Mouse (Mus musculus): ENCODE measurements around the gene Cryzl2.

Cryzl2 gene

DNA sequence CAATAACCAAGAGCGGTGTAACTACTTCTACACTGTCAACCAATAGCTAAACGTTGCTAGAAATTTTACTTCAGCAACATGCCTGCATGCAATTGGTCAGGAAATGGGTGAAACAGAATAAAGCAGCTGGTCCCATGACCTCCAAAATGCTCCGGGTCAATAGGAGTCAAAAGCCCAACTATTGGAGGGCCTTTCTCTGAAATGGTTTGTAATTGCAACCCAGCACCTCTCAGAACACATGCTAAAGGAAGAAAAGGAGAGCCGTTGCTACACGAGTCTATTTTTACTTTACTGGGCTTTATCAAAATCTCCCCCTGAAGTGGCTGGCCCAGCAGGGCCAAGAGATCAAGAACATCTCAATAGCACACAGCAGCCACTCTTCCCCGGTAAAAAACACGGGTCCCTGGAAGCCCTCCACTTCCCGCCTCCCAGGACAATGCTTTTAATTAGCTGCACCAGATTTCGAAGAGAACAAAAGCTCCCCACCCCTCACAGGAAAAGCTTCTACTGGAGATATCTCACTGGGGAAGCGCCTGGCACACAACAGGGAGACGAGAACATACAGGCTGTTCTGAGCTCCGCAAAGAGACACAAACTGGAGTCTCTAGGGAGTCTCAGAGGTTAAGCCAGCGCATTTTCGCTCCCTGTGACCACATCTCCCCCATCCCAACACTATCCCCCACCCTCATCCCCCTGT lies 15.2 kb upstream of the Cryzl2 start:
- in situ Hi-C loops (cut with MboI, MseI), result no loop called here

- in situ Hi-C loops (cut with MboI, MseI), result no loop called here
Measured at GRCm38 (mm10) chr1:157443723-157444561, 14.4 kb upstream of the Cryzl2 start.

- in situ Hi-C loops (cut with MboI, MseI), result no loop called here
Measured at GRCm38 (mm10) chr1:157444632-157445300, 13.6 kb upstream of the Cryzl2 start.

GRCm38 (mm10) chr1:157445398-157445910 lies 12.9 kb upstream of the Cryzl2 start:
- in situ Hi-C loops (cut with MboI, MseI), result no loop called here

DNA sequence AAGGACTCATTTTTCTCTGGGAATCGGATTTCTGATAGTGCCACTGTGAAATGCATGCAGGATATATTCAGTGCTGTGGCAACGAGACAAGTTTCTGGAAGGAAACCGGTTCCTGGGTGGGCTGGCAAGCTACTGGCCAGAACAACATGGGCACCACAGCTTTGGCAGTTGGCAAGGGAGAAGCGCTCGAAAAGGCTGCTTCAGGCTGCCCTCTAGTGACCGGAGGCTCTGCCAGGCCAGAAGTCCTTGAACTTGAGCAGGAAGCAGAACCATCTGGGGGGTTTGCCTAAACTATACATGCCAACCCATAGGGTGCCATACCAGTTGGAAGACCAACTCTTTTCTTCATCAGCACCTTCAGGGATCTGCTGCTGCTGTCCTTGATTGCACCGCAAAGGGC lies 12.1 kb upstream of the Cryzl2 start:
- in situ Hi-C loops (cut with MboI, MseI), result no loop called here

DNA sequence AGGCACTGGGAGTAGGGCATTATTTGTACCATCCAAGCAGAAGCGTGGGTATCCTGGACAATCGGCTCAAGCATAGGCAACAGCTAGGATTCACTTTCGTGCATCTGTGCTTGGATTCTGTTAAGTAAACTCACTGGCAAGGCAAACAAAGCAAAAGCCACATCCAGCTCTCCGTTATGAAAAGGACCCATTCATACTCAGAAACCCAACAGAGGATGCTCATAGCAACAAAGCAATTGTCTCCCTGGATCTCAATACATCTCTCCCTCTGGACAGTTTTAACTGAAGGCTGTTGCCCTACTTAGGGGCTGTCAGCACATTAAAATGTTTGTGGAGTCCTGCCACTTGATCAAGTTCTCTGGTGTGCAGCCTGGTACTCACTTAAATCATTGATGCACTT lies 11.2 kb upstream of the Cryzl2 start:
- in situ Hi-C loops (cut with MboI, MseI), result no loop called here

GRCm38 (mm10) chr1:157448164-157448804 lies 10.1 kb upstream of the Cryzl2 start:
- in situ Hi-C loops (cut with MboI, MseI), result no loop called here

GRCm38 (mm10) chr1:157448805-157449188 lies 9.6 kb upstream of the Cryzl2 start:
- in situ Hi-C loops (cut with MboI, MseI), result no loop called here

DNA sequence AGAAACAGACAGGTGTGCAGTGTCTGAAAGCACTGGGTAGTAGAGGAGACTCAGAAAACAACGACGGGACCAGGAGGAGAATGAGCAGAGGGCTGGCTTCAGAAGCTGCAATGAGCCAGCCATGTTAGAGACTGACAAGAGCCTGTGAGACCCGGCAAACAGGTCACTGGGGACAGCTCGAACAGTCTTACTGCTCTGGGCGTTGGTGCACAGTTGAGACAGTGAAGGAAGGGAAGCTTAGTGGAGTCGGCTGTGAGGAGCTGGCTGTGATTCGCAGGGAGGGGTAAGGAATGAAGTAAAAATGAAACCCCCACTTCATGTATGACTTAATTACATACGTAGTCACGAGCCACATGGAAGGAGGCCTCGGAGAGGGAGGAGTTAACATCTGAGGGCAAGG lies 8.8 kb upstream of the Cryzl2 start:
- in situ Hi-C loops (cut with MboI, MseI), result no loop called here

GRCm38 (mm10) chr1:157449981-157450636 lies 8.3 kb upstream of the Cryzl2 start:
- in situ Hi-C loops (cut with MboI, MseI), result loop anchor here (10.0 kb wide), 1 partner anchor 685 kb away; no protein-coding TSS in a partner anchor

- in situ Hi-C loops (cut with MboI, MseI), result loop anchor here (10.0 kb wide), 1 partner anchor 687 kb away; no protein-coding TSS in a partner anchor
Measured at GRCm38 (mm10) chr1:157452284-157452683, 6.1 kb upstream of the Cryzl2 start.

DNA sequence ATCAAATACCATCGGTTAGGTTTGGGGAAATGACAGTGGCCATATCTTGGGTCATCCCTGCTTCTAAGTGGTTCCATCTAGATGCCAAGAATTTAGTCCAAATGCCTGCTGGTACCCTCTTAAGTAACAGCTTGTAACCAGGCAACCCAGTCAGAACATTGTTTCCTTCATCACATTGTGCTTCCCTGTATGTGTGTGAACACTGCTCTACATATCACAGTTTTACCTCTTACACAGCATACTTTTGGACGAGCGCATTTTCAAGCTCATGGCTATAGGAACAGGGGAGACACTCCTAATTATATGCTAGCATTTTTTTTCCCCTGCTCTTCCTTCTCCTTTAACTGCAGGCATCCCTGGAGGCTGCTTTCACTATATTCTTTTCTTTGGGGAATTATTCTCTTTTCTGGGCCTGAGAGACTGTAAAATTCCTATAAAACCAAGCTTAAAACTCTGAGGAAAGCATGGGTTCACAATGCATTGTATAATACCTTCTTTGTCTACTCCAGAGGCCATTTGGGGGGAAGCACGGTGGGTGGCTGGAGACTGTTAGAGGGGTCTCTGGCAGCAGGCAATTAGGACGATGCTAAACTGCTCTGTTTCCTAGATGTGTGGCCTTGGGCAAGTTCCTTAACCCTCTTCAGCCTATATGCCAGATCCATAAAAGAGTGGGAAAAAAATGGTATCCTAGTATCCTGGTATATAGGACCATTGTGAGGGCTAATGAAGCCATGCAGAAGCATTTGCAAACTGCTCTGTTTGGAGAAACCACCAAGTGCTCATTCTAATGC lies 5.4 kb upstream of the Cryzl2 start:
- in situ Hi-C loops (cut with MboI, MseI), result loop anchor here (10.0 kb wide), 1 partner anchor 688 kb away; no protein-coding TSS in a partner anchor

- in situ Hi-C loops (cut with MboI, MseI), result loop anchor here (10.0 kb wide), 1 partner anchor 690 kb away; no protein-coding TSS in a partner anchor
Measured at GRCm38 (mm10) chr1:157454876-157455275, 3.5 kb upstream of the Cryzl2 start.

- in situ Hi-C loops (cut with MboI, MseI), result loop anchor here (10.0 kb wide), 1 partner anchor 693 kb away; no protein-coding TSS in a partner anchor
Measured at GRCm38 (mm10) chr1:157457789-157458188, 588 bp upstream of the Cryzl2 start.

GRCm38 (mm10) chr1:157459904-157460303 lies 1.5 kb downstream of the Cryzl2 start:
- in situ Hi-C loops (cut with MboI, MseI), result loop anchor here (10.0 kb wide), 1 partner anchor 695 kb away; no protein-coding TSS in a partner anchor

DNA sequence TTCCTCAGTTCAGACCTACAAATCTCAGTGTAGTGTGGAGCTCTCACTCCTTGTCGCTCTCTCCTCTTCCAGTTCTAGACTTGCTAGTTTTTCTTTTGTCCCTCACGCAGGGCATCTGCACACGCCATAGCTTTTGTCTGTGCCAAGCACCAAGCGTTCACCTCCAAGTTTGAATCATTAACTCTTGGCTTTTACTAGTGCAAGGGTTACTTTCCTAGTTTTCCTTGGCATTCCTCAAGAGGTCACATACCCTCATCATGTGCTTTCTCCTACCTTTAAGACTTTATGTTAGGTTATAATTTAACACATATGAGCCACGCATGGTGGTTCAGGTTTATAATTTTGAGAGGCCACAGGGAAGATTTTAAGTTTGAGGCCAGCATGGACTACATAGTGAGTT lies 2.9 kb downstream of the Cryzl2 start:
- in situ Hi-C loops (cut with MboI, MseI), result no loop called here

- in situ Hi-C loops (cut with MboI, MseI), result no loop called here
Measured at GRCm38 (mm10) chr1:157462336-157462735, 4.0 kb downstream of the Cryzl2 start.

DNA sequence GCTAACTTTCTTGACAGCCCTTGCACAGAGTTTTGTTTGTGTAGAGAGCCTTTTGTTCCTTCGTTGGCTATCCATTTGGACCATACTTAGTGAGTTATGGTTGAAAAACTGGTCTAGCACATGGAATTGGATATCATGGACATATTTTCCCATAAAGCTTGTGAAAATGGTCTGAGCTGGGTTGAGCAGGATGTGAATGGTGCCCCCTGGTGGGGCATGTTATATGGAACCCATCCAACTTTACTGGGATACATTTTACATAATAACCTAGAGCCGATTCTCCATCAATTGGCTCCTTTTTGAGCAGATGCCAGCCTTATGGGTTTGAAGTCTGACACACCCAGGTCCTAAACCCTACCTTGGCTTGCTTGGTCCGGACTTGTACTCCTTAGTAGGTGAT lies 6.8 kb downstream of the Cryzl2 start:
- in situ Hi-C loops (cut with MboI, MseI), result no loop called here

GRCm38 (mm10) chr1:157467866-157468265 lies 9.5 kb downstream of the Cryzl2 start:
- in situ Hi-C loops (cut with MboI, MseI), result no loop called here

All from regulatory T cell (primary cell).